Comparison of ENCODE assay signal across 12 mouse cellular contexts in genomic region chr8:84193161-84193560, GRCm38 (mm10). TPM values are rescaled to one million over a fixed set of nuclear protein-coding genes. Genes with fewer than 3 reads are reported as not detected.
DNase-seq lines count a peak whose midpoint lies in the region; ATAC-seq lines count a peak whose summit lies in the region.
"Had no signal": no experiment of that assay in that cellular context is flagged by ENCODE, and none has a peak within 500 bp of the region (broad histone marks: within the 10 kb centered on the region; RNA-seq: fewer than 3 reads in every experiment).

No protein-coding gene starts in this region.

- peaks cover 45% of the 10 kb centered on the region for H3K4me1 ChIP-seq in liver, embryonic 12.5 days
- H3K4me1 ChIP-seq in heart, embryonic 15.5 days (replicated peaks), result peaks cover 27% of the 10 kb centered on the region
- H3K4me1 ChIP-seq in midbrain, embryonic 10.5 days, result peaks cover 32% of the 10 kb centered on the region

- no peak overlapping the region for H3K9ac ChIP-seq in liver, embryonic 12.5 days
- no peak overlapping the region for H3K9ac ChIP-seq in heart, embryonic 15.5 days
- H3K9ac ChIP-seq: hindbrain, embryonic 12.5 days had no signal

- peak; percentile 93 for DNase-seq in heart, adult 11 months
- DNase-seq in heart, postnatal 25 days (ENCODE audit: low spot score), result no peak
- DNase-seq in liver, result no peak
- no peak for DNase-seq in midbrain, embryonic 10.5 days (ENCODE audit: low spot score)

- H3K4me2 ChIP-seq in liver, embryonic 12.5 days, result peak overlapping the region; percentile 80
- H3K4me2 ChIP-seq in heart, embryonic 15.5 days, result no peak overlapping the region

- no peak overlapping the region for H3K4me3 ChIP-seq in liver, embryonic 12.5 days
- no peak overlapping the region for H3K4me3 ChIP-seq in heart, embryonic 15.5 days
- H3K4me3 ChIP-seq in macrophage (ENCODE audit: inconsistent target), result no peak overlapping the region
- H3K4me3 ChIP-seq in midbrain, embryonic 10.5 days, result no peak overlapping the region

- peaks cover 11% of the 10 kb centered on the region; the same call in 1 of the 2 replicates for H3K27me3 ChIP-seq in liver, embryonic 12.5 days (replicated peaks)
- no peaks in the 10 kb centered on the region for H3K27me3 ChIP-seq in heart, embryonic 15.5 days
- peaks cover 32% of the 10 kb centered on the region for H3K27me3 ChIP-seq in midbrain, embryonic 10.5 days (ENCODE audit: low read depth, poor library complexity, severe bottlenecking)

- no peaks in the 10 kb centered on the region for H3K36me3 ChIP-seq in liver, embryonic 12.5 days
- no peaks in the 10 kb centered on the region for H3K36me3 ChIP-seq in heart, embryonic 15.5 days
- no peaks in the 10 kb centered on the region for H3K36me3 ChIP-seq in macrophage (ENCODE audit: inconsistent target)
- H3K36me3 ChIP-seq in midbrain, embryonic 10.5 days, result no peaks in the 10 kb centered on the region
- H3K36me3 ChIP-seq: hindbrain, embryonic 12.5 days had no signal

- 70% methylated on average over 4 of the region's 4 CpGs for WGBS in liver, embryonic 12.5 days (ENCODE audit: insufficient replicate concordance)
- 82% methylated on average over 4 of the region's 4 CpGs for WGBS in heart, embryonic 15.5 days
- 90% methylated on average over 4 of the region's 4 CpGs for WGBS in macrophage (ENCODE audit: missing documents)
- 71% methylated on average over 4 of the region's 4 CpGs for WGBS in midbrain, embryonic 10.5 days

- no peaks in the 10 kb centered on the region for H3K79me2 ChIP-seq in macrophage (ENCODE audit: inconsistent target)

- intact Hi-C loops in heart, postnatal 25 days (cut with DNase I), result no loop called here

- peak overlapping the region; percentile 40; the same call in 1 of the 2 replicates for H3K27ac ChIP-seq in liver, embryonic 12.5 days
- H3K27ac ChIP-seq in heart, embryonic 15.5 days, result peak overlapping the region; percentile 88
- peak overlapping the region; percentile 99 for H3K27ac ChIP-seq in macrophage
- H3K27ac ChIP-seq in midbrain, embryonic 10.5 days (replicated peaks), result no peak overlapping the region
- H3K27ac ChIP-seq: hindbrain, embryonic 12.5 days had no signal

- H3K9me3 ChIP-seq in liver, embryonic 12.5 days (replicated peaks), result no peaks in the 10 kb centered on the region
- no peaks in the 10 kb centered on the region for H3K9me3 ChIP-seq in heart, embryonic 15.5 days (replicated peaks)
- H3K9me3 ChIP-seq in midbrain, embryonic 10.5 days (replicated peaks), result no peaks in the 10 kb centered on the region
- H3K9me3 ChIP-seq: hindbrain, embryonic 12.5 days had no signal

- no peak for ATAC-seq in liver, embryonic 12.5 days
- no peak for ATAC-seq in heart, embryonic 15.5 days (replicated peaks; ENCODE audit: insufficient number of reproducible peaks, insufficient read depth, low FRiP score, low read depth)
- ATAC-seq in megakaryocyte, adult 5-6 weeks (ENCODE audit: poor library complexity, severe bottlenecking), result no peak

RNA-seq across cellular contexts. Expression of gene Nanos3, which starts 8.1 kb away (rescaled TPM):
- total RNA-seq in heart, postnatal 25 days (2021), result 1 to 10 TPM in 1 of 2 experiments, under 1 TPM in 1; 0.73 to 1.4 TPM
- 0.61 and 1.3 TPM in 2 replicates for polyA plus RNA-seq in liver, embryonic 12.5 days (2016; fragmentation: Nextera tagmentation; extraction: Ambion mirVana)
- polyA plus RNA-seq in heart, embryonic 15.5 days (2015; fragmentation: Nextera tagmentation; extraction: Ambion mirVana), result 1.4 and 1.6 TPM in 2 replicates
- total RNA-seq in macrophage (2018; cell fraction: chromatin; rRNA removed), result not detected
- not detected for total RNA-seq in macrophage (2018; cell fraction: cytosol; rRNA removed)
- not detected for total RNA-seq in macrophage (2018; cell fraction: nucleus; rRNA removed)
- polyA plus RNA-seq in macrophage (2018), result not detected in 3 replicates
- 3.0 and 5.6 TPM in 2 replicates for polyA plus RNA-seq in midbrain, embryonic 10.5 days (2016; fragmentation: Nextera tagmentation; extraction: Ambion mirVana)
- not detected in 2 replicates for total RNA-seq in megakaryocyte, adult 5-6 weeks (2015)
- not detected in 2 replicates for total RNA-seq in megakaryocyte, adult 5-6 weeks (2017)
- total RNA-seq: common myeloid progenitor, adult 5-6 weeks; liver, adult 2 months had no signal
- polyA plus RNA-seq: liver, adult 2 months; spleen, adult 2 months had no signal

RNA-seq across cellular contexts. Expression of gene Zswim4, which starts 43.7 kb away (rescaled TPM):
- total RNA-seq in heart, postnatal 25 days (2021), result 1 to 10 TPM; 8.2 to 8.8 TPM
- 3.6 and 5.0 TPM in 2 replicates for polyA plus RNA-seq in liver, embryonic 12.5 days (2016; fragmentation: Nextera tagmentation; extraction: Ambion mirVana)
- 7.6 and 9.7 TPM in 2 replicates for polyA plus RNA-seq in heart, embryonic 15.5 days (2015; fragmentation: Nextera tagmentation; extraction: Ambion mirVana)
- total RNA-seq in macrophage (2018; cell fraction: chromatin; rRNA removed), result 100 to 1,000 TPM in 10 of 26 experiments, 10 to 100 TPM in 16; 14.9 to 367 (median 57.3) TPM
- 100 to 1,000 TPM in 3 of 26 experiments, 10 to 100 TPM in 15, 1 to 10 TPM in 8; 8.4 to 139 (median 12.8) TPM for total RNA-seq in macrophage (2018; cell fraction: cytosol; rRNA removed)
- 100 to 1,000 TPM in 9 of 26 experiments, 10 to 100 TPM in 17; 10.4 to 250 (median 62.3) TPM for total RNA-seq in macrophage (2018; cell fraction: nucleus; rRNA removed)
- 5.1 to 8.7 TPM (median 7.9 TPM) in 3 replicates for polyA plus RNA-seq in macrophage (2018)
- polyA plus RNA-seq in midbrain, embryonic 10.5 days (2016; fragmentation: Nextera tagmentation; extraction: Ambion mirVana), result 30.4 and 39.5 TPM in 2 replicates
- 6.2 and 6.5 TPM in 2 replicates for total RNA-seq in megakaryocyte, adult 5-6 weeks (2015)
- 8.9 and 9.4 TPM in 2 replicates for total RNA-seq in megakaryocyte, adult 5-6 weeks (2017)

RNA-seq across cellular contexts. Expression of gene 4930432K21Rik, which starts 45.3 kb away (rescaled TPM):
- total RNA-seq in heart, postnatal 25 days (2021), result under 1 TPM; 0.10 to 0.28 TPM
- polyA plus RNA-seq in liver, embryonic 12.5 days (2016; fragmentation: Nextera tagmentation; extraction: Ambion mirVana), result 0.28 and 0.58 TPM in 2 replicates
- 0.60 and 0.77 TPM in 2 replicates for polyA plus RNA-seq in heart, embryonic 15.5 days (2015; fragmentation: Nextera tagmentation; extraction: Ambion mirVana)
- total RNA-seq in macrophage (2018; cell fraction: chromatin; rRNA removed), result 1 to 10 TPM in 1 of 26 experiments, under 1 TPM in 11, not detected in 14; 0.33 to 1.3 (median 0.48) TPM
- total RNA-seq in macrophage (2018; cell fraction: cytosol; rRNA removed), result under 1 TPM in 23 of 26 experiments, not detected in 3; 0.03 to 0.29 (median 0.12) TPM
- total RNA-seq in macrophage (2018; cell fraction: nucleus; rRNA removed), result under 1 TPM in 8 of 26 experiments, not detected in 18; 0.18 to 0.61 (median 0.39) TPM
- 0.41 to 0.82 TPM (median 0.47 TPM) in 3 replicates for polyA plus RNA-seq in macrophage (2018)
- 2.4 TPM in 2 replicates for polyA plus RNA-seq in midbrain, embryonic 10.5 days (2016; fragmentation: Nextera tagmentation; extraction: Ambion mirVana)
- total RNA-seq in megakaryocyte, adult 5-6 weeks (2015), result 0.07 and 0.09 TPM in 2 replicates
- total RNA-seq in megakaryocyte, adult 5-6 weeks (2017), result 0.37 and 1.8 TPM in 2 replicates
- total RNA-seq: liver, adult 2 months had no signal

RNA-seq across cellular contexts. Expression of gene Cc2d1a, which starts 45.4 kb away (rescaled TPM):
- total RNA-seq in heart, postnatal 25 days (2021), result 10 to 100 TPM; 10.3 to 11.8 TPM
- 8.2 and 9.6 TPM in 2 replicates for polyA plus RNA-seq in liver, embryonic 12.5 days (2016; fragmentation: Nextera tagmentation; extraction: Ambion mirVana)
- 11.9 and 18.7 TPM in 2 replicates for polyA plus RNA-seq in heart, embryonic 15.5 days (2015; fragmentation: Nextera tagmentation; extraction: Ambion mirVana)
- total RNA-seq in macrophage (2018; cell fraction: chromatin; rRNA removed), result 10 to 100 TPM in 23 of 26 experiments, 1 to 10 TPM in 3; 7.9 to 63.0 (median 37.4) TPM
- 10 to 100 TPM; 14.7 to 29.5 (median 23.4) TPM for total RNA-seq in macrophage (2018; cell fraction: cytosol; rRNA removed)
- total RNA-seq in macrophage (2018; cell fraction: nucleus; rRNA removed), result 10 to 100 TPM in 25 of 26 experiments, 1 to 10 TPM in 1; 8.4 to 33.9 (median 20.7) TPM
- 21.7 to 24.3 TPM (median 22.4 TPM) in 3 replicates for polyA plus RNA-seq in macrophage (2018)
- polyA plus RNA-seq in midbrain, embryonic 10.5 days (2016; fragmentation: Nextera tagmentation; extraction: Ambion mirVana), result 14.0 and 18.1 TPM in 2 replicates
- 9.0 and 12.9 TPM in 2 replicates for total RNA-seq in megakaryocyte, adult 5-6 weeks (2015)
- total RNA-seq in megakaryocyte, adult 5-6 weeks (2017), result 5.8 and 9.8 TPM in 2 replicates

RNA-seq across cellular contexts. Expression of gene D8Ertd738e, which starts 56.4 kb away (rescaled TPM):
- total RNA-seq in heart, postnatal 25 days (2021), result 100 to 1,000 TPM; 227 to 240 TPM
- polyA plus RNA-seq in liver, embryonic 12.5 days (2016; fragmentation: Nextera tagmentation; extraction: Ambion mirVana), result 249 and 259 TPM in 2 replicates
- polyA plus RNA-seq in heart, embryonic 15.5 days (2015; fragmentation: Nextera tagmentation; extraction: Ambion mirVana), result 290 and 291 TPM in 2 replicates
- 10 to 100 TPM in 24 of 26 experiments, 1 to 10 TPM in 2; 5.9 to 54.7 (median 20.9) TPM for total RNA-seq in macrophage (2018; cell fraction: chromatin; rRNA removed)
- total RNA-seq in macrophage (2018; cell fraction: cytosol; rRNA removed), result 100 to 1,000 TPM; 149 to 210 (median 177) TPM
- 10 to 100 TPM; 15.7 to 76.5 (median 48.7) TPM for total RNA-seq in macrophage (2018; cell fraction: nucleus; rRNA removed)
- 203 to 260 TPM (median 230 TPM) in 3 replicates for polyA plus RNA-seq in macrophage (2018)
- 363 and 389 TPM in 2 replicates for polyA plus RNA-seq in midbrain, embryonic 10.5 days (2016; fragmentation: Nextera tagmentation; extraction: Ambion mirVana)
- total RNA-seq in megakaryocyte, adult 5-6 weeks (2015), result 169 and 188 TPM in 2 replicates
- 99.7 and 113 TPM in 2 replicates for total RNA-seq in megakaryocyte, adult 5-6 weeks (2017)
